In the genomic region with DNA sequence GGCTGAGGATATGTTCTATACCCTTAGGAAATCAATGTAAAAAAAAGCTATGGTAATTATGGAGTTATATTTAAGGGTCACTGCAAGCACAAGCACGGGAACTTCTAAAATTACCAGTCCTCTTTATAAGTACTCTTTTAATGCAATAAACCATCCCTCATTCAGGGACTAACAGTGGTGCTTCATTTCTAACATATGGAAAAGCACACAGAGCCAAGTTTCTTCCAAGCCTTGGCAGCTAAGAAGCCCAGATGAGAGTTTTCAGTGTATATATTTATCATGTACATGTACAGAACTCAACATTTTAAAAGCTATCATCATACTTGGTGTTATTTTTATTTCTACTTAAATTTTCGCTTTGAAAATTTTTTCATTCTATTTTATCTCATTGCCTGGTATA, we compare ENCODE assay signal across 20 mouse cellular contexts. TPM values are rescaled to one million over a fixed set of nuclear protein-coding genes. Genes with fewer than 3 reads are reported as not detected.
"Had no signal": no experiment of that assay in that cellular context is flagged by ENCODE, and none has a peak within 500 bp of the region (broad histone marks: within the 10 kb centered on the region; RNA-seq: fewer than 3 reads in every experiment).

No protein-coding gene starts in this region.

- H3K27ac ChIP-seq: lung, embryonic 15.5 days; macrophage; midbrain, embryonic 13.5 days; midbrain, embryonic 15.5 days; neural tube, embryonic 12.5 days; stomach, embryonic 15.5 days; stomach, postnatal 0 days had no signal

- H3K36me3 ChIP-seq: lung, embryonic 15.5 days; midbrain, embryonic 13.5 days; midbrain, embryonic 15.5 days; neural tube, embryonic 12.5 days; stomach, embryonic 15.5 days had no signal

- H3K4me1 ChIP-seq: lung, embryonic 15.5 days; megakaryocyte, embryonic 14.5 days; neural tube, embryonic 12.5 days; stomach, embryonic 15.5 days had no signal

- H3K9ac ChIP-seq: lung, embryonic 15.5 days; midbrain, embryonic 13.5 days; midbrain, embryonic 15.5 days; neural tube, embryonic 12.5 days; stomach, embryonic 15.5 days had no signal

- ATAC-seq: lung, postnatal 0 days; midbrain, embryonic 13.5 days; midbrain, embryonic 15.5 days had no signal

- H3K4me3 ChIP-seq: lung, embryonic 15.5 days; megakaryocyte, embryonic 14.5 days; midbrain, embryonic 13.5 days; midbrain, embryonic 15.5 days; neural tube, embryonic 12.5 days; stomach, embryonic 15.5 days had no signal

- DNase-seq: lung, adult 2 months; lung, postnatal 14 days; lung, postnatal 36 days; right cerebral cortex, postnatal 14 days; thymus, adult 18-20 months; thymus, postnatal 14 days; thymus, postnatal 36 days had no signal

- H3K4me2 ChIP-seq: lung, embryonic 15.5 days; midbrain, embryonic 11.5 days; midbrain, embryonic 13.5 days; midbrain, embryonic 15.5 days; neural tube, embryonic 12.5 days; stomach, embryonic 15.5 days had no signal

- H3K27me3 ChIP-seq: lung, embryonic 15.5 days; megakaryocyte, embryonic 14.5 days; midbrain, embryonic 13.5 days; midbrain, embryonic 15.5 days; neural tube, embryonic 12.5 days; stomach, embryonic 15.5 days had no signal

- H3K9me3 ChIP-seq: lung, embryonic 15.5 days; midbrain, embryonic 13.5 days; midbrain, embryonic 15.5 days; neural tube, embryonic 12.5 days; stomach, embryonic 15.5 days had no signal

RNA-seq across cellular contexts. Expression of a gene that starts 26.4 kb away (rescaled TPM):
- total RNA-seq: megakaryocyte progenitor cell, adult 5-6 weeks; monocyte, adult 5-6 weeks; neutrophil, adult 5-6 weeks had no signal
